Mouse (Mus musculus) forebrain, embryonic 12.5 days (tissue): ENCODE measurements at regions not wholly inside any gene's neighbourhood (a gene's known extent, or its start where the extent isn't known, plus 50 kb on each side); places are given as distances from the start of the nearest gene placed in this dataset.
A peak's percentile ranks its signal among the peaks of the same experiment; 100 is the strongest.

Source experiments
- ATAC-seq: fragments of 200-750 bp; cut with Nextera tagmentation; 2 replicates; pipeline ENCODE4 v1.8.0; 2017; ENCODE audit warnings: moderate TSS enrichment; ENCODE audit not compliant: low FRiP score
- H3K27ac ChIP-seq: fragments of 300-500 bp; sonication (generic); 2 replicates; pipeline ENCODE4 v1.5.1; 2016; ENCODE audit warnings: mild to moderate bottlenecking
- H3K27me3 ChIP-seq: fragments of 300-500 bp; sonication (generic); 2 replicates; pipeline ENCODE4 v1.6.1; 2016; ENCODE audit warnings: mild to moderate bottlenecking
- H3K36me3 ChIP-seq: fragments of 300-500 bp; sonication (generic); replicated peaks from 2 replicates; pipeline ENCODE4 v1.6.1; 2016; ENCODE audit warnings: mild to moderate bottlenecking
- H3K4me1 ChIP-seq: fragments of 300-500 bp; sonication (generic); 2 replicates; pipeline ENCODE4 v1.6.1; 2016
- H3K4me2 ChIP-seq: fragments of 300-500 bp; sonication (generic); 2 replicates; pipeline ENCODE4 v1.6.1; 2016; ENCODE audit warnings: mild to moderate bottlenecking, moderate library complexity
- H3K4me3 ChIP-seq: fragments of 300-500 bp; sonication (generic); replicated peaks from 2 replicates; pipeline ENCODE4 v1.5.1; 2016; ENCODE audit warnings: mild to moderate bottlenecking
- H3K9ac ChIP-seq: fragments of 300-500 bp; sonication (generic); 2 replicates; pipeline ENCODE4 v1.6.1; 2016; ENCODE audit warnings: mild to moderate bottlenecking
- H3K9me3 ChIP-seq: fragments of 300-500 bp; sonication (generic); 2 replicates; pipeline ENCODE4 v1.6.1; 2016
- WGBS: fragments of 180-500 bp; shearing (Covaris S2); methylation state at CpG from one replicate; pipeline ENCODE4 v1.1.7; 2016; 5-methylcytosine and 5-hydroxymethylcytosine counted together

GRCm38 (mm10) chr1:186855474-186856036, 106.4 kb upstream of the Rrp15 start:
- H3K4me3 ChIP-seq: no peak overlapping the region
- H3K36me3 ChIP-seq: no peaks in the 10 kb centered on the region
- no peak overlapping the region for H3K4me2 ChIP-seq
- no peak for ATAC-seq
- no peak overlapping the region for H3K27ac ChIP-seq
- H3K9me3 ChIP-seq: no peaks in the 10 kb centered on the region
- 85% methylated on average over 3 of the region's 3 CpGs for WGBS
- H3K9ac ChIP-seq: no peak overlapping the region
- H3K27me3 ChIP-seq: no peaks in the 10 kb centered on the region
- no peaks in the 10 kb centered on the region for H3K4me1 ChIP-seq

- Histone ChIP-seq H3K27me3 (no peaks in the 10 kb centered on the region), H3K4me3 (no peak overlapping the region), H3K36me3 (no peaks in the 10 kb centered on the region), H3K4me2 (no peak overlapping the region), H3K9me3 (no peaks in the 10 kb centered on the region), H3K9ac (no peak overlapping the region), H3K4me1 (no peaks in the 10 kb centered on the region), H3K27ac (no peak overlapping the region)
- no peak for ATAC-seq
- WGBS: 92% methylated on average over 7 of the region's 7 CpGs
Observed at GRCm38 (mm10) chr1:186845256-186845655, 96.1 kb upstream of the Rrp15 start.

DNA sequence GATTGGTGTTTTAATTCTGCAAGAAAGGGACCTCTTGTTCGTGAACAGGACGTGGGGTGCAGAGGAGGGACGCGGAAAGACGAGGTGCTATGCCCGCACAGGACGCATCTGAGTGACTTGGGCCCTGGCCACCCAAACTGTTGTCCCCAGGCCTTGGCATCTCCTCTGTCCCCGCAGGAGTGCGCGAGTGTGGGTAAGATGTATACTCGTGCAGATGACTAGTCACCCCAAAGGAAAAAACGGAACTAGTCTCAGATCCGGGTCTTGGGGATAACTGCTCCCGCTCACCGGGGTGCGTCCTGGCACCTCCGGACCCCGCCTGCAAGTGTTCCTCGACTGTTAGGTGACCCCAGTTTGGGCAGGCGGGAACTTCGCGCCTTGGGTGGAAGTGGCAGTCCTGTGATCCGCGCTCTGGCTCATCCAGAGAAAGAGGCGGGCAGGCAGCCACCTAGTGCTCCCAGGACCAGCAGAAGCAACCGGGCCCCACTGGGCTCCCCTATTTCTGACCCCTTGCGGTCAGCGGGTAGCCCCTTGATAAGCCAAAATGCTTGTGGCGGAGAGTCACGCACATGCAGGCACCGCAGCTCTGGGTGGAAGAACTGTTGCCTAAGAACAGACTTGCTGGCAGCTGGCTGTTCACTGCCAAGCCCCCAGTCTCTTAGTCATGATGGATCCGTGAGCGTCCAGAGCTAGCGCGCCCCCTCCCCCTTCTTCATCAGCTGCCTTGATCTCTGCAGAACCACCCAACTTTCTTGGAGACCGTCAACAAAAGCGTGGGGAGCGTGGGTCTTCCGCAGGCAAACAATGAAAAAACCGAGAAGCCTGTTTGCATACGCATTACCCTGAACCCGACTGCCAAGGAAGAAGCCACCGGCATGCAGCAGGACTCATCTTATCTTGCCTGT, 85.0 kb upstream of the Rrp15 start:
- ATAC-seq: peak; percentile 77
- H3K27me3 ChIP-seq: peaks cover 5% of the 10 kb centered on the region; the same call in 1 of the 2 replicates
- peak overlapping the region; percentile 38 for H3K4me3 ChIP-seq
- peak overlapping the region; percentile 54 for H3K9ac ChIP-seq
- no peaks in the 10 kb centered on the region for H3K9me3 ChIP-seq
- WGBS: under 1% methylated on average over 43 of the region's 43 CpGs
- H3K36me3 ChIP-seq: no peaks in the 10 kb centered on the region
- peaks cover 18% of the 10 kb centered on the region for H3K4me1 ChIP-seq
- H3K27ac ChIP-seq: peak overlapping the region; percentile 56
- peak overlapping the region; percentile 83 for H3K4me2 ChIP-seq

GRCm38 (mm10) chr1:186833441-186833895, 84.3 kb upstream of the Rrp15 start:
- WGBS: 0% methylated on average over 17 of the region's 17 CpGs

DNA sequence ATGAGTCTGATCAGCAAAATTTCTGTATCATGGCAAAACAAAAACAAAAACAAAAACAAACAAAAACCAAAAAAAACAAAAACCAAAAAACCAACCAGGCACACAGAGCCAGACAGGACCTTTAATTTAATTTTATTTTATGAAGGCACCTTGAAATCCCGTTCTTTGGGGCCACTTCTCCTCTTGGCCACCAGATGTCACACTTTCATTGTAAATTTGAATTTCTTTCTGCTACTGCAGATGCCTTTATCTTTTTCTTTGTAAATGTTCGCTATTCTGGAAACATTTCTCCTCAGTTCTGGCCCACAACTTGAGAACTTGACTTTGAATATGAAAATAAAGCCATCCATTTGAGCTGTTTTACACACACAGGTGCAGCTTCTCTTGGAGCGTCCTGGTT, 78.6 kb upstream of the Rrp15 start:
- no peak overlapping the region for H3K4me2 ChIP-seq
- peaks cover 3% of the 10 kb centered on the region; the same call in 1 of the 2 replicates for H3K4me1 ChIP-seq
- peaks cover 5% of the 10 kb centered on the region; the same call in 1 of the 2 replicates for H3K27me3 ChIP-seq
- no peak for ATAC-seq
- no peak overlapping the region for H3K4me3 ChIP-seq
- 26% methylated on average over 3 of the region's 3 CpGs for WGBS
- H3K36me3 ChIP-seq: no peaks in the 10 kb centered on the region
- H3K27ac ChIP-seq: no peak overlapping the region
- no peaks in the 10 kb centered on the region for H3K9me3 ChIP-seq
- H3K9ac ChIP-seq: no peak overlapping the region

More at GRCm38 (mm10) chr1:186833441-186833895, 84.3 kb upstream of the Rrp15 start:
- Histone ChIP-seq H3K27ac (peak overlapping the region; percentile 56), H3K9me3 (no peaks in the 10 kb centered on the region), H3K27me3 (peaks cover 5% of the 10 kb centered on the region; the same call in 1 of the 2 replicates), H3K9ac (peak overlapping the region; percentile 54), H3K4me2 (peak overlapping the region; percentile 83), H3K4me3 (peak overlapping the region; percentile 38), H3K36me3 (no peaks in the 10 kb centered on the region), H3K4me1 (peaks cover 18% of the 10 kb centered on the region)
- ATAC-seq: peak; percentile 59

- Histone ChIP-seq H3K27me3 (0 out of 2 replicates have a peak, but pooled peaks cover 5% of the 10 kb centered on the region), H3K4me1 (0 out of 2 replicates have a peak, but pooled peaks cover 2% of the 10 kb centered on the region), H3K36me3 (no peaks in the 10 kb centered on the region), H3K9me3 (no peaks in the 10 kb centered on the region), H3K4me2 (peak overlapping the region; percentile 30), H3K9ac (no peak overlapping the region), H3K4me3 (no peak overlapping the region), H3K27ac (no peak overlapping the region)
- ATAC-seq: no peak
- 68% methylated on average over 19 of the region's 19 CpGs for WGBS
Observed at GRCm38 (mm10) chr1:186808192-186808960, 59.2 kb upstream of the Rrp15 start.

GRCm38 (mm10) chr1:186804451-186804850, 55.3 kb upstream of the Rrp15 start:
- Histone ChIP-seq H3K27ac (no peak overlapping the region), H3K36me3 (no peaks in the 10 kb centered on the region), H3K4me3 (no peak overlapping the region), H3K4me2 (no peak overlapping the region), H3K4me1 (0 out of 2 replicates have a peak, but pooled peaks cover 2% of the 10 kb centered on the region), H3K27me3 (0 out of 2 replicates have a peak, but pooled peaks cover 5% of the 10 kb centered on the region), H3K9me3 (no peaks in the 10 kb centered on the region), H3K9ac (no peak overlapping the region)
- ATAC-seq: no peak
- WGBS: 88% methylated on average over 5 of the region's 5 CpGs
